Comparison of ENCODE assay signal across 9 mouse cellular contexts in genomic region chr6:53319543-53320325, GRCm38 (mm10). TPM values are rescaled to one million over a fixed set of nuclear protein-coding genes. Genes with fewer than 3 reads are reported as not detected.
DNase-seq lines count a peak whose midpoint lies in the region; ATAC-seq lines count a peak whose summit lies in the region.
"Had no signal": no experiment of that assay in that cellular context is flagged by ENCODE, and none has a peak within 500 bp of the region (broad histone marks: within the 10 kb centered on the region; RNA-seq: fewer than 3 reads in every experiment).

No protein-coding gene starts in this region.

- H3K4me3 ChIP-seq in forebrain, embryonic 11.5 days (ENCODE audit: low read depth, low read length), result no peak overlapping the region
- no peak overlapping the region for H3K4me3 ChIP-seq in forebrain, embryonic 12.5 days (replicated peaks)
- no peak overlapping the region for H3K4me3 ChIP-seq in forebrain, embryonic 15.5 days
- H3K4me3 ChIP-seq in hindbrain, embryonic 11.5 days (ENCODE audit: low read depth, low read length), result no peak overlapping the region
- H3K4me3 ChIP-seq: neural tube, embryonic 12.5 days had no signal

- peak; percentile 53 for DNase-seq in forebrain, embryonic 11.5 days (ENCODE audit: low spot score)
- peak; percentile 84 for DNase-seq in brain, adult 2 months (ENCODE audit: low read depth, low spot score)
- peak; percentile 56 to 65 for DNase-seq in layer of hippocampus, postnatal 10 days (ENCODE audit: low spot score in 2 of 2)
- no peak for DNase-seq in adrenal gland, adult 18-20 months (ENCODE audit: low spot score in 2 of 2)
- DNase-seq in adrenal gland, postnatal 4 days (ENCODE audit: low spot score in 2 of 2), result no peak
- no peak for DNase-seq in hindbrain, embryonic 11.5 days (ENCODE audit: low spot score)

- H3K27me3 ChIP-seq in forebrain, embryonic 11.5 days (ENCODE audit: control insufficient read depth, insufficient read depth, low read length), result no peaks in the 10 kb centered on the region
- no peaks in the 10 kb centered on the region for H3K27me3 ChIP-seq in forebrain, embryonic 12.5 days
- no peaks in the 10 kb centered on the region for H3K27me3 ChIP-seq in forebrain, embryonic 15.5 days
- H3K27me3 ChIP-seq in hindbrain, embryonic 11.5 days (ENCODE audit: control insufficient read depth, insufficient read depth, low read length), result no peaks in the 10 kb centered on the region
- H3K27me3 ChIP-seq: neural tube, embryonic 12.5 days had no signal

- no peak overlapping the region for H3K9ac ChIP-seq in forebrain, embryonic 11.5 days (ENCODE audit: low read length)
- no peak overlapping the region for H3K9ac ChIP-seq in forebrain, embryonic 12.5 days
- H3K9ac ChIP-seq in forebrain, embryonic 15.5 days (replicated peaks), result no peak overlapping the region
- H3K9ac ChIP-seq in hindbrain, embryonic 11.5 days (ENCODE audit: low read depth, low read length), result no peak overlapping the region
- H3K9ac ChIP-seq: neural tube, embryonic 12.5 days had no signal

- no peaks in the 10 kb centered on the region for H3K9me3 ChIP-seq in forebrain, embryonic 11.5 days (ENCODE audit: control insufficient read depth, low read length)
- H3K9me3 ChIP-seq in forebrain, embryonic 12.5 days, result no peaks in the 10 kb centered on the region
- no peaks in the 10 kb centered on the region for H3K9me3 ChIP-seq in forebrain, embryonic 15.5 days
- no peaks in the 10 kb centered on the region for H3K9me3 ChIP-seq in hindbrain, embryonic 11.5 days (ENCODE audit: control insufficient read depth, low read length)
- H3K9me3 ChIP-seq: neural tube, embryonic 12.5 days had no signal

- no peak overlapping the region for H3K4me2 ChIP-seq in forebrain, embryonic 11.5 days (ENCODE audit: low read depth, low read length, severe bottlenecking)
- no peak overlapping the region for H3K4me2 ChIP-seq in forebrain, embryonic 12.5 days
- peak overlapping the region; percentile 17 for H3K4me2 ChIP-seq in forebrain, embryonic 15.5 days (replicated peaks)
- H3K4me2 ChIP-seq in hindbrain, embryonic 11.5 days (replicated peaks; ENCODE audit: low read depth, low read length), result no peak overlapping the region
- H3K4me2 ChIP-seq: neural tube, embryonic 12.5 days had no signal

- ATAC-seq in forebrain, embryonic 11.5 days (replicated peaks; ENCODE audit: low FRiP score), result no peak
- ATAC-seq in forebrain, embryonic 12.5 days (ENCODE audit: low FRiP score), result no peak
- ATAC-seq in forebrain, embryonic 15.5 days (replicated peaks), result peak; percentile 67
- ATAC-seq in hindbrain, embryonic 11.5 days (ENCODE audit: low FRiP score), result no peak

- H3K4me1 ChIP-seq in forebrain, embryonic 11.5 days (replicated peaks; ENCODE audit: control insufficient read depth, insufficient read depth, low read length), result no peaks in the 10 kb centered on the region
- no peaks in the 10 kb centered on the region; the same call in 1 of the 2 replicates for H3K4me1 ChIP-seq in forebrain, embryonic 12.5 days
- peaks cover 19% of the 10 kb centered on the region for H3K4me1 ChIP-seq in forebrain, embryonic 15.5 days
- H3K4me1 ChIP-seq in hindbrain, embryonic 11.5 days (replicated peaks; ENCODE audit: control insufficient read depth, insufficient read depth, low read length), result no peaks in the 10 kb centered on the region
- H3K4me1 ChIP-seq: neural tube, embryonic 12.5 days had no signal

- no peaks in the 10 kb centered on the region for H3K36me3 ChIP-seq in forebrain, embryonic 11.5 days (ENCODE audit: control insufficient read depth, insufficient read depth, low read length)
- no peaks in the 10 kb centered on the region for H3K36me3 ChIP-seq in forebrain, embryonic 12.5 days (replicated peaks)
- no peaks in the 10 kb centered on the region for H3K36me3 ChIP-seq in forebrain, embryonic 15.5 days
- H3K36me3 ChIP-seq in hindbrain, embryonic 11.5 days (ENCODE audit: control insufficient read depth, insufficient read depth, low read length), result no peaks in the 10 kb centered on the region
- H3K36me3 ChIP-seq: neural tube, embryonic 12.5 days had no signal

- 77% methylated on average over 17 of the region's 17 CpGs for WGBS in forebrain, embryonic 11.5 days
- WGBS in forebrain, embryonic 12.5 days, result 85% methylated on average over 17 of the region's 17 CpGs
- 49% methylated on average over 17 of the region's 17 CpGs for whole genome bisulfite sequencing in forebrain, embryonic 15.5 days
- WGBS in hindbrain, embryonic 11.5 days, result 72% methylated on average over 17 of the region's 17 CpGs

- H3K27ac ChIP-seq in forebrain, embryonic 11.5 days (ENCODE audit: low read depth, low read length), result no peak overlapping the region
- no peak overlapping the region for H3K27ac ChIP-seq in forebrain, embryonic 12.5 days
- H3K27ac ChIP-seq in forebrain, embryonic 15.5 days (replicated peaks), result peak overlapping the region; percentile 31; the same call in 1 of the 2 replicates
- H3K27ac ChIP-seq in hindbrain, embryonic 11.5 days (ENCODE audit: low read depth, low read length), result no peak overlapping the region
- H3K27ac ChIP-seq: neural tube, embryonic 12.5 days had no signal

RNA-seq across cellular contexts. Expression of gene Creb5, which starts 32.7 kb away (rescaled TPM):
- 36.2 and 39.0 TPM in 2 replicates for polyA plus RNA-seq in forebrain, embryonic 11.5 days (2014; fragmentation: Nextera tagmentation; extraction: Ambion mirVana)
- polyA plus RNA-seq in forebrain, embryonic 12.5 days (2016; fragmentation: Nextera tagmentation; extraction: Ambion mirVana), result 30.8 and 38.9 TPM in 2 replicates
- polyA plus RNA-seq in forebrain, embryonic 15.5 days (2015; fragmentation: Nextera tagmentation; extraction: Ambion mirVana), result 14.5 and 18.3 TPM in 2 replicates
- total RNA-seq in layer of hippocampus, postnatal 10 days (2021), result 1 to 10 TPM; 3.0 to 3.6 TPM
- 1 to 10 TPM; 1.5 to 3.2 TPM for total RNA-seq in adrenal gland, adult 18-20 months (2021)
- 1 to 10 TPM; 7.2 to 7.4 TPM for total RNA-seq in adrenal gland, postnatal 4 days (2021)
- 4.5 and 5.5 TPM in 2 replicates for polyA plus RNA-seq in hindbrain, embryonic 11.5 days (2014; fragmentation: Nextera tagmentation; extraction: Ambion mirVana)

Comparison
In these comparisons a context has a peak if more than half of its experiments do, and no peak if none do; other contexts are left out.
1. DNase-seq: peak in forebrain, embryonic 11.5 days (single experiment), brain, adult 2 months (single experiment) and layer of hippocampus, postnatal 10 days (2 of 2); none in adrenal gland, adult 18-20 months (0 of 2), adrenal gland, postnatal 4 days (0 of 2) and hindbrain, embryonic 11.5 days (single experiment).